Comparison of ENCODE assay signal across 32 mouse cellular contexts in genomic region chr3:150427965-150428364, GRCm38 (mm10).
"Had no signal": no experiment of that assay in that cellular context is flagged by ENCODE, and none has a peak within 500 bp of the region (broad histone marks: within the 10 kb centered on the region; RNA-seq: fewer than 3 reads in every experiment).

No protein-coding gene starts in this region.

- H3K27ac ChIP-seq: left cerebral cortex, adult 2 months; limb, embryonic 10.5 days; limb, embryonic 12.5 days; limb, embryonic 13.5 days; limb, embryonic 15.5 days; liver, embryonic 12.5 days; liver, embryonic 13.5 days; liver, embryonic 14.5 days; liver, embryonic 15.5 days; lung, embryonic 15.5 days; macrophage; midbrain, embryonic 10.5 days; midbrain, embryonic 12.5 days; midbrain, embryonic 13.5 days; midbrain, embryonic 15.5 days; neural tube, embryonic 12.5 days had no signal

- H3K4me3 ChIP-seq: left cerebral cortex, adult 2 months; limb, embryonic 10.5 days; limb, embryonic 12.5 days; limb, embryonic 13.5 days; limb, embryonic 15.5 days; liver, embryonic 12.5 days; liver, embryonic 13.5 days; liver, embryonic 15.5 days; lung, embryonic 15.5 days; megakaryocyte, embryonic 14.5 days; midbrain, embryonic 10.5 days; midbrain, embryonic 12.5 days; midbrain, embryonic 13.5 days; midbrain, embryonic 15.5 days; myocyte; neural tube, embryonic 12.5 days had no signal

- H3K4me2 ChIP-seq: limb, embryonic 12.5 days; limb, embryonic 13.5 days; limb, embryonic 15.5 days; liver, embryonic 11.5 days; liver, embryonic 12.5 days; liver, embryonic 13.5 days; liver, embryonic 15.5 days; lung, embryonic 14.5 days; lung, embryonic 15.5 days; midbrain, embryonic 11.5 days; midbrain, embryonic 12.5 days; midbrain, embryonic 13.5 days; midbrain, embryonic 15.5 days; neural tube, embryonic 12.5 days had no signal

- DNase-seq: left cerebral cortex, postnatal 4 days; liver, embryonic 13.5 days; liver, postnatal 0 days; lung, adult 18-20 months; lung, adult 2 months; lung, embryonic 14.5 days; lung, postnatal 10 days; lung, postnatal 14 days; lung, postnatal 36 days; lung, postnatal 4 days; midbrain, embryonic 14.5 days had no signal

- H3K4me1 ChIP-seq: limb, embryonic 10.5 days; limb, embryonic 12.5 days; limb, embryonic 13.5 days; limb, embryonic 15.5 days; liver, embryonic 12.5 days; liver, embryonic 13.5 days; liver, embryonic 15.5 days; lung, embryonic 15.5 days; megakaryocyte, embryonic 14.5 days; midbrain, embryonic 10.5 days; midbrain, embryonic 12.5 days; midbrain, embryonic 13.5 days; midbrain, embryonic 15.5 days; neural tube, embryonic 12.5 days had no signal

- H3K9ac ChIP-seq: limb, embryonic 12.5 days; limb, embryonic 13.5 days; limb, embryonic 15.5 days; liver, embryonic 12.5 days; liver, embryonic 13.5 days; liver, embryonic 14.5 days; liver, embryonic 15.5 days; liver, postnatal 0 days; lung, embryonic 14.5 days; lung, embryonic 15.5 days; midbrain, embryonic 12.5 days; midbrain, embryonic 13.5 days; midbrain, embryonic 15.5 days; neural tube, embryonic 12.5 days had no signal

- H3K36me3 ChIP-seq: limb, embryonic 10.5 days; limb, embryonic 12.5 days; limb, embryonic 13.5 days; limb, embryonic 15.5 days; liver, embryonic 12.5 days; liver, embryonic 13.5 days; liver, embryonic 15.5 days; lung, embryonic 15.5 days; midbrain, embryonic 10.5 days; midbrain, embryonic 12.5 days; midbrain, embryonic 13.5 days; midbrain, embryonic 15.5 days; neural tube, embryonic 12.5 days had no signal

- H3K9me3 ChIP-seq: limb, embryonic 10.5 days; limb, embryonic 12.5 days; limb, embryonic 13.5 days; limb, embryonic 15.5 days; liver, embryonic 12.5 days; liver, embryonic 13.5 days; liver, embryonic 15.5 days; lung, embryonic 15.5 days; megakaryocyte, embryonic 14.5 days; midbrain, embryonic 10.5 days; midbrain, embryonic 12.5 days; midbrain, embryonic 13.5 days; midbrain, embryonic 15.5 days; neural tube, embryonic 12.5 days had no signal

- ATAC-seq: liver, embryonic 12.5 days; liver, postnatal 0 days; lung, postnatal 0 days; midbrain, embryonic 13.5 days; midbrain, embryonic 15.5 days; midbrain, embryonic 16.5 days had no signal

- H3K27me3 ChIP-seq: limb, embryonic 12.5 days; limb, embryonic 13.5 days; limb, embryonic 15.5 days; liver, embryonic 12.5 days; liver, embryonic 13.5 days; liver, embryonic 15.5 days; lung, embryonic 15.5 days; megakaryocyte, embryonic 14.5 days; midbrain, embryonic 12.5 days; midbrain, embryonic 13.5 days; midbrain, embryonic 15.5 days; neural tube, embryonic 12.5 days had no signal
